Mouse (Mus musculus): ENCODE measurements at regions not wholly inside any gene's neighbourhood (a gene's known extent, or its start where the extent isn't known, plus 50 kb on each side); places are given as distances from the start of the nearest gene placed in this dataset.

DNA sequence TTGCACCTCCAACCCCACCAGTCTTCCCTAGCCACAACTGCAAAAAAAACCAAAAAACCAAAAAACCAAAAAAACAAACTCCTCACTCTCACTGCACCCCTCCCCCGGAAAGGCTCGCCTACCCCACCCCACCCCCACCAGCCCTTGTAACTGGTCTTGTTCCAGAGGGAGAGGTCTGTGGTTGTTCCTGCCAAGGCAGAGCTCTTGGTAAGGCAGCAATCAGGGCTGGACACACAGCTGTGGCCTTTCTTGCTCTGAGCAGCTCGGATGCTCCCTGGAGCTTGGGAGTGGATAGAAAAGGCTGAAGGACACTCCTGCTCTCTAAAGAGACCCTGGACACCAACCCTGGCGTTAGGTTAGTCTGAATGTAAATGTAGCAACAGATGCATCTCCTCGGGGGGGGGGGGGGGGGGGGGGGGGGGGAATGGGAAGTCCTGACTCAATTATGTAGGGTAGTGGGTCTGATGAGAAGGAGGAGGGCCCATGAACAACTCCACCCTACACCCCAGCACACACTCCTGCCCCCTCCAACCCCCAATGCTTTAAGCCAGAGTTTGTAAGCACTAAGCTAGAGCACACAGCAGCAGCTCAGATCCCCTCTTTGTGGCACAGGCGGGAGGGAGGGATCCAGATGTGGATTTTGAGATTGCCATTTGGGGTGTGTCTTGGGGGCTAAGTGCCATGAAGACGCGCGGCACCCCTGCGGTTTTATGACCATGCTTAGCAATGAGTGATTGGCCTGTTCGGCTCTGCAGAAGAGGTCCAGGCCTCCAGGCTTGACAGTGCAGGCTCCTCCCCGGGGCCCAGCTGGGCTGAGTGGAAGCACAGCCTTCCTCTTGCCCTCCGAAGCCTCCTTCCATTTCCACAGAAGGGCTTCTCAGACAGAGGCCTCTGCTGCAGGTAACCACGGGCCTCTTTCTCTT is 121.0 kb upstream of the Dynlrb2 start:
- 36% methylated on average over 13 of the region's 14 CpGs for WGBS
- H3K36me3 ChIP-seq (ENCODE audit: control insufficient read depth, insufficient read depth, low read length), result no peaks in the 10 kb centered on the region
- H3K4me2 ChIP-seq (ENCODE audit: low read length), result no peak overlapping the region
- H3K9me3 ChIP-seq (ENCODE audit: control insufficient read depth, low read length), result no peaks in the 10 kb centered on the region
- H3K27me3 ChIP-seq (replicated peaks; ENCODE audit: control insufficient read depth, insufficient read depth, low read length), result no peaks in the 10 kb centered on the region
- no peak overlapping the region for H3K9ac ChIP-seq (ENCODE audit: low read depth, low read length)
- H3K4me3 ChIP-seq (ENCODE audit: low read length), result no peak overlapping the region
- no peak overlapping the region for H3K27ac ChIP-seq (ENCODE audit: low read depth, low read length)
- no peaks in the 10 kb centered on the region; the same call in 1 of the 2 replicates for H3K4me1 ChIP-seq (ENCODE audit: control insufficient read depth, insufficient read depth, low read depth, low read length)
- ATAC-seq, result no peak

- Histone ChIP-seq H3K27ac (ENCODE audit: low read depth, low read length) (no peak overlapping the region), H3K4me1 (ENCODE audit: control insufficient read depth, insufficient read depth, low read depth, low read length) (no peaks in the 10 kb centered on the region; the same call in 1 of the 2 replicates), H3K27me3 (replicated peaks; ENCODE audit: control insufficient read depth, insufficient read depth, low read length) (no peaks in the 10 kb centered on the region), H3K4me2 (ENCODE audit: low read length) (no peak overlapping the region), H3K9ac (ENCODE audit: low read depth, low read length) (no peak overlapping the region), H3K9me3 (ENCODE audit: control insufficient read depth, low read length) (no peaks in the 10 kb centered on the region), H3K36me3 (ENCODE audit: control insufficient read depth, insufficient read depth, low read length) (no peaks in the 10 kb centered on the region), H3K4me3 (ENCODE audit: low read length) (no peak overlapping the region)
- 80% methylated on average over 8 of the region's 8 CpGs for WGBS
- ATAC-seq, result no peak
Observed at GRCm38 (mm10) chr8:116383036-116383435, 121.7 kb upstream of the Dynlrb2 start.

- Histone ChIP-seq H3K9ac (ENCODE audit: low read depth, low read length) (no peak overlapping the region), H3K4me3 (ENCODE audit: low read length) (no peak overlapping the region), H3K36me3 (ENCODE audit: control insufficient read depth, insufficient read depth, low read length) (no peaks in the 10 kb centered on the region), H3K9me3 (ENCODE audit: control insufficient read depth, low read length) (no peaks in the 10 kb centered on the region), H3K27ac (ENCODE audit: low read depth, low read length) (no peak overlapping the region), H3K27me3 (replicated peaks; ENCODE audit: control insufficient read depth, insufficient read depth, low read length) (no peaks in the 10 kb centered on the region), H3K4me2 (ENCODE audit: low read length) (no peak overlapping the region), H3K4me1 (ENCODE audit: control insufficient read depth, insufficient read depth, low read depth, low read length) (no peaks in the 10 kb centered on the region; the same call in 1 of the 2 replicates)
- WGBS, result 95% methylated on average over 4 of the region's 4 CpGs
- no peak for ATAC-seq
Observed at GRCm38 (mm10) chr8:116380601-116381000, 124.2 kb upstream of the Dynlrb2 start.

- no peak overlapping the region for H3K27ac ChIP-seq (ENCODE audit: low read depth, low read length)
- 60% methylated on average over 3 of the region's 3 CpGs for WGBS
- no peak for ATAC-seq
- no peak overlapping the region for H3K9ac ChIP-seq (ENCODE audit: low read depth, low read length)
- no peak overlapping the region for H3K4me3 ChIP-seq (ENCODE audit: low read length)
- no peaks in the 10 kb centered on the region for H3K9me3 ChIP-seq (ENCODE audit: control insufficient read depth, low read length)
- H3K4me2 ChIP-seq (ENCODE audit: low read length), result no peak overlapping the region
- no peaks in the 10 kb centered on the region for H3K27me3 ChIP-seq (replicated peaks; ENCODE audit: control insufficient read depth, insufficient read depth, low read length)
- no peaks in the 10 kb centered on the region for H3K36me3 ChIP-seq (ENCODE audit: control insufficient read depth, insufficient read depth, low read length)
- H3K4me1 ChIP-seq (ENCODE audit: control insufficient read depth, insufficient read depth, low read depth, low read length), result no peaks in the 10 kb centered on the region; the same call in 1 of the 2 replicates
Observed at GRCm38 (mm10) chr8:116379851-116380250, 124.9 kb upstream of the Dynlrb2 start.

DNA sequence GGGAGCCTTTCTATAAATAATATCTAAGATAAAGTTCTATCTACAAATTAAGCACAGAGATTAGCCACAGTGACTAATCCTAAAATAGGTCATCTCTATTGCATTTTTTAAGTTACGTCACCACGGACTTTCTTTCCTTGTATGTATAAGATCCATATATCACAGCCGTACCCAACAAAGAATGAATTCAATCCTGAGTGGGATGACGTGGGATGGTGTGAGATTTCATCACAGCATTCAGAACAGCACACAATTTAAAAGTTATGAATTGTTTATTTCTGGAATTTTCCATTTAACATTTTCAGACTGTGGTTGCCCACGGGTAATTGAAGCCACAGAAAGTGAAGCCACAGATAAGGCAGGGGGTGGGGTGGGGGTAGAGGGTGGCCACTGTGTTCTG is 129.0 kb upstream of the Dynlrb2 start:
- ATAC-seq, result no peak
- Histone ChIP-seq H3K27me3 (replicated peaks; ENCODE audit: control insufficient read depth, insufficient read depth, low read length) (no peaks in the 10 kb centered on the region), H3K4me2 (ENCODE audit: low read length) (no peak overlapping the region), H3K4me1 (ENCODE audit: control insufficient read depth, insufficient read depth, low read depth, low read length) (no peaks in the 10 kb centered on the region), H3K4me3 (ENCODE audit: low read length) (no peak overlapping the region), H3K9me3 (ENCODE audit: control insufficient read depth, low read length) (no peaks in the 10 kb centered on the region), H3K36me3 (ENCODE audit: control insufficient read depth, insufficient read depth, low read length) (no peaks in the 10 kb centered on the region), H3K27ac (ENCODE audit: low read depth, low read length) (no peak overlapping the region), H3K9ac (ENCODE audit: low read depth, low read length) (no peak overlapping the region)
- 86% methylated on average over 5 of the region's 5 CpGs for WGBS

GRCm38 (mm10) chr8:116373063-116373462 is 131.7 kb upstream of the Dynlrb2 start:
- Histone ChIP-seq H3K4me2 (ENCODE audit: low read length) (no peak overlapping the region), H3K36me3 (ENCODE audit: control insufficient read depth, insufficient read depth, low read length) (no peaks in the 10 kb centered on the region), H3K27me3 (replicated peaks; ENCODE audit: control insufficient read depth, insufficient read depth, low read length) (no peaks in the 10 kb centered on the region), H3K4me3 (ENCODE audit: low read length) (no peak overlapping the region), H3K9ac (ENCODE audit: low read depth, low read length) (no peak overlapping the region), H3K9me3 (ENCODE audit: control insufficient read depth, low read length) (no peaks in the 10 kb centered on the region), H3K27ac (ENCODE audit: low read depth, low read length) (no peak overlapping the region), H3K4me1 (ENCODE audit: control insufficient read depth, insufficient read depth, low read depth, low read length) (no peaks in the 10 kb centered on the region)
- no peak for ATAC-seq
- 80% methylated on average over 4 of the region's 4 CpGs for WGBS

DNA sequence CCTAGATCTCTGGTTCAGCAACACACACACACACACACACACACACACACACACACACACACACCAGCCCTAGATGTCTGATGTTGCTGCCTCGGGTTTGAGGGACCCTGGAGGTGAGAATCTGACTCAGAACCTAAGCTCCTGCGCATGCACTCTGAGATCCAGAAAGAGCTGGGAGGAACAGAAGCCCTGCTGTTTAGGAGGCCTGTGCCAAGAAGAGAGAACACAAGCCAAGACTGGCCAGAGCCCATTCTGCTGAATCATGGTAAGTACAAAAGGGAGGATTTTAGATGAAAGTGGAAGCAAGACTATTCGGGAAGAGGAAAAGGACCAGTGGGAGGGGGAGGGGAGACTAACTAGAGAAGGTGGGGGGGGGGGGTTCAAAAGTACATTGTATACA is 132.2 kb upstream of the Dynlrb2 start:
- 41% methylated on average over 3 of the region's 3 CpGs for whole genome bisulfite sequencing
- Histone ChIP-seq H3K4me3 (ENCODE audit: low read length) (no peak overlapping the region), H3K9me3 (ENCODE audit: control insufficient read depth, low read length) (no peaks in the 10 kb centered on the region), H3K27me3 (replicated peaks; ENCODE audit: control insufficient read depth, insufficient read depth, low read length) (no peaks in the 10 kb centered on the region), H3K36me3 (ENCODE audit: control insufficient read depth, insufficient read depth, low read length) (no peaks in the 10 kb centered on the region), H3K4me2 (ENCODE audit: low read length) (no peak overlapping the region), H3K27ac (ENCODE audit: low read depth, low read length) (no peak overlapping the region), H3K4me1 (ENCODE audit: control insufficient read depth, insufficient read depth, low read depth, low read length) (no peaks in the 10 kb centered on the region), H3K9ac (ENCODE audit: low read depth, low read length) (no peak overlapping the region)
- ATAC-seq, result peak; percentile 81; the same call in 1 of the 2 replicates

GRCm38 (mm10) chr8:116372056-116372455 is 132.7 kb upstream of the Dynlrb2 start:
- no peak for ATAC-seq
- Histone ChIP-seq H3K27me3 (replicated peaks; ENCODE audit: control insufficient read depth, insufficient read depth, low read length) (no peaks in the 10 kb centered on the region), H3K9me3 (ENCODE audit: control insufficient read depth, low read length) (no peaks in the 10 kb centered on the region), H3K9ac (ENCODE audit: low read depth, low read length) (no peak overlapping the region), H3K4me1 (ENCODE audit: control insufficient read depth, insufficient read depth, low read depth, low read length) (no peaks in the 10 kb centered on the region), H3K4me3 (ENCODE audit: low read length) (no peak overlapping the region), H3K27ac (ENCODE audit: low read depth, low read length) (no peak overlapping the region), H3K36me3 (ENCODE audit: control insufficient read depth, insufficient read depth, low read length) (no peaks in the 10 kb centered on the region), H3K4me2 (ENCODE audit: low read length) (no peak overlapping the region)
- WGBS, result 83% methylated on average over 9 of the region's 9 CpGs

DNA sequence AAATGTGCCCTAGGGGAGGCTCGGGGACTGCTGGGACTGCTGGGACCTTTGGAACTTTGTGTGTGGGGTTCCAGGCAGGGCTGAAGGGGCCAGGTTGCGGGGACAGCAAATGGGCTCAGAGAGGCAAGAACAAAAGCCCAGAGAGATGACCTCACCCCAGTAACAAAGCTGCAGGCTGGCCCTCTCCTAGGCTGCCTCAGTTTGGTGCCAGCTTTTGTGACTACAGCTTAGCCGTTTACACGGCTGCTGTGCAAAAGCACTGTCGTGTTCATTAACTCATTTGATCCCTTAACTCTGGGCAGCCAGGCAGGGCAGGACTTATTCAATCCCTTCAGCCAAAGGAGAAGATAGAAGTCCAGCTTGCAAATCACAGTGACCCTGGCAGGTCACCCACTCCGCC is 137.3 kb upstream of the Dynlrb2 start:
- Histone ChIP-seq H3K9me3 (ENCODE audit: control insufficient read depth, low read length) (no peaks in the 10 kb centered on the region), H3K4me3 (ENCODE audit: low read length) (no peak overlapping the region), H3K36me3 (ENCODE audit: control insufficient read depth, insufficient read depth, low read length) (no peaks in the 10 kb centered on the region), H3K27ac (ENCODE audit: low read depth, low read length) (no peak overlapping the region), H3K4me2 (ENCODE audit: low read length) (no peak overlapping the region), H3K9ac (ENCODE audit: low read depth, low read length) (no peak overlapping the region), H3K4me1 (ENCODE audit: control insufficient read depth, insufficient read depth, low read depth, low read length) (no peaks in the 10 kb centered on the region), H3K27me3 (replicated peaks; ENCODE audit: control insufficient read depth, insufficient read depth, low read length) (no peaks in the 10 kb centered on the region)
- 31% methylated on average over 6 of the region's 6 CpGs for WGBS
- no peak for ATAC-seq

All from hindbrain, embryonic 16.5 days (tissue).